Mouse (Mus musculus): Measurements from ENCODE around the gene Chp1. TPM values are rescaled to one million over a fixed set of nuclear protein-coding genes. Genes with fewer than 3 reads are reported as not detected.
A peak's percentile ranks its signal among the peaks of the same experiment; 100 is the strongest.
"Not testable (repeated sequence)": the region's sequence is repeated elsewhere in the genome, so short reads cannot be mapped to it uniquely, and the experiment has no call there.

Gene Chp1
- polyA plus RNA-seq, 1 experiment from 2014 or later = 61.9 TPM

DNA sequence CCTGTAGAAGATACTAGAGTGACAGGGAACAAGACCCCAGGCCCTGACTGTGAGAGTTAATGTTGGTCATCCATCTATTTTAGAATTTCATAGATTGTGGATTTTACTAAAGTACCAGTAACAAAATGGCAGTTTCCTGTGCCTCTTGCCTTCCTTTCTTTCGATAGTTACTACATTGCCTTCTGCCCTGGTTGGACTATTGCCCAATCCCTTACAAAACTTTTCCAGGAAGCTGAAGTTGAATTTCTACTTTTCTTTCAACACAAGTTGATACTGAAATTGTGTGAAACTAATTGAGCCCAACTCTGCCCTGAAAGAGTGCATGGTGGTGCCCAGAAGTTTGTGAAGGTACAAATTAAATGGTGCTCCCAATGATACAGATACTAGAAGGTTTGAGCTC lies 25.0 kb downstream of the Chp1 start:
- no peaks in the 10 kb centered on the region for H3K9me3 ChIP-seq
- 85% methylated on average over 1 of the region's 1 CpGs for WGBS
- H3K4me3 ChIP-seq = no peak overlapping the region
- H3K4me2 ChIP-seq = no peak overlapping the region
- no peaks in the 10 kb centered on the region for H3K27me3 ChIP-seq
- H3K4me1 ChIP-seq = no peaks in the 10 kb centered on the region
- ATAC-seq (ENCODE audit: insufficient number of reproducible peaks, low FRiP score, low TSS enrichment, low read depth) = no peak
- no peak overlapping the region for H3K9ac ChIP-seq
- peaks cover 19% of the 10 kb centered on the region for H3K36me3 ChIP-seq
- no peak overlapping the region for H3K27ac ChIP-seq

- H3K9ac ChIP-seq = no peak overlapping the region
- no peaks in the 10 kb centered on the region for H3K4me1 ChIP-seq
- WGBS = 94% methylated on average over 3 of the region's 3 CpGs
- H3K4me2 ChIP-seq = no peak overlapping the region
- no peak overlapping the region for H3K4me3 ChIP-seq
- peaks cover 22% of the 10 kb centered on the region; the same call in 1 of the 2 replicates for H3K36me3 ChIP-seq
- H3K27ac ChIP-seq = no peak overlapping the region
- ATAC-seq (ENCODE audit: insufficient number of reproducible peaks, low FRiP score, low TSS enrichment, low read depth) = no peak
- H3K27me3 ChIP-seq = no peaks in the 10 kb centered on the region
- no peaks in the 10 kb centered on the region for H3K9me3 ChIP-seq
Observed at GRCm38 (mm10) chr2:119581571-119581970, 34.1 kb downstream of the Chp1 start.

GRCm38 (mm10) chr2:119583439-119583838 lies 35.9 kb downstream of the Chp1 start:
- no peak overlapping the region for H3K27ac ChIP-seq
- H3K9me3 ChIP-seq = no peaks in the 10 kb centered on the region
- no peak for ATAC-seq (ENCODE audit: insufficient number of reproducible peaks, low FRiP score, low TSS enrichment, low read depth)
- H3K36me3 ChIP-seq = peaks cover 22% of the 10 kb centered on the region; the same call in 1 of the 2 replicates
- H3K9ac ChIP-seq = no peak overlapping the region
- WGBS = 37% methylated on average over 2 of the region's 2 CpGs
- H3K4me3 ChIP-seq = no peak overlapping the region
- no peaks in the 10 kb centered on the region for H3K4me1 ChIP-seq
- no peak overlapping the region for H3K4me2 ChIP-seq
- no peaks in the 10 kb centered on the region for H3K27me3 ChIP-seq

- 85% methylated on average over 8 of the region's 8 CpGs for WGBS
- ATAC-seq (ENCODE audit: insufficient number of reproducible peaks, low FRiP score, low TSS enrichment, low read depth) = no peak
- Histone ChIP-seq H3K4me2 (no peak overlapping the region), H3K9me3 (no peaks in the 10 kb centered on the region), H3K36me3 (peaks cover 20% of the 10 kb centered on the region; the same call in 1 of the 2 replicates), H3K4me3 (no peak overlapping the region), H3K27ac (no peak overlapping the region), H3K27me3 (no peaks in the 10 kb centered on the region), H3K4me1 (no peaks in the 10 kb centered on the region), H3K9ac (no peak overlapping the region)
Observed at GRCm38 (mm10) chr2:119584282-119584681, 36.8 kb downstream of the Chp1 start.

- no peak overlapping the region for H3K4me2 ChIP-seq
- no peak overlapping the region for H3K4me3 ChIP-seq
- no peak overlapping the region for H3K9ac ChIP-seq
- H3K27ac ChIP-seq = no peak overlapping the region
- ATAC-seq (ENCODE audit: insufficient number of reproducible peaks, low FRiP score, low TSS enrichment, low read depth) = no peak
- H3K4me1 ChIP-seq = no peaks in the 10 kb centered on the region
- peaks cover 7% of the 10 kb centered on the region; the same call in 1 of the 2 replicates for H3K36me3 ChIP-seq
- no peaks in the 10 kb centered on the region for H3K27me3 ChIP-seq
- no peaks in the 10 kb centered on the region for H3K9me3 ChIP-seq
- WGBS = 21% methylated on average over 4 of the region's 4 CpGs
Observed at GRCm38 (mm10) chr2:119587383-119587782, 39.9 kb downstream of the Chp1 start.

- H3K4me3 ChIP-seq = no peak overlapping the region
- no peak for ATAC-seq (ENCODE audit: insufficient number of reproducible peaks, low FRiP score, low TSS enrichment, low read depth)
- peaks cover 1% of the 10 kb centered on the region; the same call in 1 of the 2 replicates for H3K36me3 ChIP-seq
- H3K27me3 ChIP-seq = no peaks in the 10 kb centered on the region
- no peak overlapping the region for H3K4me2 ChIP-seq
- no peak overlapping the region for H3K9ac ChIP-seq
- no peaks in the 10 kb centered on the region for H3K9me3 ChIP-seq
- no peak overlapping the region for H3K27ac ChIP-seq
- WGBS = 86% methylated on average over 3 of the region's 3 CpGs
- H3K4me1 ChIP-seq = no peaks in the 10 kb centered on the region
Observed at GRCm38 (mm10) chr2:119591247-119591646, 43.8 kb downstream of the Chp1 start.

DNA sequence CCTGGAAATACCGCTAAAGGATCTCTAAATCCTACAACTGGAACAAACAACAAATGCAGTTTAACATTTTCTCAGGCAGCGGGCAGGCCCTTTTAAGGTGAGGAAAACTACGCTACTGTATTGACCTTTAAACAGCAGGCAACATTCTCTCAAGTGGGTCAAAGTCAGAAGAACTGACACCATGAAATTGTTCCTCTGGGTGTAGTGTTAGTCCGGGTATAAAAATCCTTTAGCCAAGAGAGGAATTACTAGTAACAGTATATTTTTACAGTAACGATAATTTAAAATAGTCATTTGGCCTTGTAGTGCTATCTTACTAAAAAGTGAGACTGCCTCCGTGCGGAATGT lies 46.2 kb downstream of the Chp1 start:
- H3K27me3 ChIP-seq = no peaks in the 10 kb centered on the region
- peaks cover 21% of the 10 kb centered on the region for H3K36me3 ChIP-seq
- H3K4me1 ChIP-seq = no peaks in the 10 kb centered on the region
- H3K4me2 ChIP-seq = peak overlapping the region; percentile 33
- peak; percentile 11; the same call in 1 of the 2 replicates for ATAC-seq (ENCODE audit: insufficient number of reproducible peaks, low FRiP score, low TSS enrichment, low read depth)
- no peak overlapping the region for H3K9ac ChIP-seq
- H3K27ac ChIP-seq = peak overlapping the region; percentile 80
- H3K4me3 ChIP-seq = peak overlapping the region; percentile 86
- no peaks in the 10 kb centered on the region for H3K9me3 ChIP-seq
- 8% methylated on average over 7 of the region's 7 CpGs for WGBS

- peaks cover 26% of the 10 kb centered on the region for H3K36me3 ChIP-seq
- H3K4me3 ChIP-seq = peak overlapping the region; percentile 86
- H3K4me2 ChIP-seq = peak overlapping the region; percentile 49
- no peaks in the 10 kb centered on the region for H3K9me3 ChIP-seq
- H3K9ac ChIP-seq = peak overlapping the region; percentile 86
- WGBS = under 1% methylated on average over 61 of the region's 61 CpGs
- peak; percentile 96 for ATAC-seq (ENCODE audit: insufficient number of reproducible peaks, low FRiP score, low TSS enrichment, low read depth)
- no peaks in the 10 kb centered on the region for H3K4me1 ChIP-seq
- no peaks in the 10 kb centered on the region for H3K27me3 ChIP-seq
- H3K27ac ChIP-seq = peak overlapping the region; percentile 90
Observed at GRCm38 (mm10) chr2:119594113-119594981, 46.9 kb downstream of the Chp1 start.

- ATAC-seq (ENCODE audit: insufficient number of reproducible peaks, low FRiP score, low TSS enrichment, low read depth) = no peak
- Histone ChIP-seq H3K27me3 (no peaks in the 10 kb centered on the region), H3K4me1 (no peaks in the 10 kb centered on the region), H3K4me3 (peak overlapping the region; percentile 86), H3K27ac (no peak overlapping the region), H3K9me3 (no peaks in the 10 kb centered on the region), H3K9ac (peak overlapping the region; percentile 86; the same call in 1 of the 2 replicates), H3K4me2 (peak overlapping the region; percentile 49), H3K36me3 (peaks cover 31% of the 10 kb centered on the region)
- 23% methylated on average over 4 of the region's 4 CpGs for WGBS
Observed at GRCm38 (mm10) chr2:119595308-119595707, 47.8 kb downstream of the Chp1 start.

DNA sequence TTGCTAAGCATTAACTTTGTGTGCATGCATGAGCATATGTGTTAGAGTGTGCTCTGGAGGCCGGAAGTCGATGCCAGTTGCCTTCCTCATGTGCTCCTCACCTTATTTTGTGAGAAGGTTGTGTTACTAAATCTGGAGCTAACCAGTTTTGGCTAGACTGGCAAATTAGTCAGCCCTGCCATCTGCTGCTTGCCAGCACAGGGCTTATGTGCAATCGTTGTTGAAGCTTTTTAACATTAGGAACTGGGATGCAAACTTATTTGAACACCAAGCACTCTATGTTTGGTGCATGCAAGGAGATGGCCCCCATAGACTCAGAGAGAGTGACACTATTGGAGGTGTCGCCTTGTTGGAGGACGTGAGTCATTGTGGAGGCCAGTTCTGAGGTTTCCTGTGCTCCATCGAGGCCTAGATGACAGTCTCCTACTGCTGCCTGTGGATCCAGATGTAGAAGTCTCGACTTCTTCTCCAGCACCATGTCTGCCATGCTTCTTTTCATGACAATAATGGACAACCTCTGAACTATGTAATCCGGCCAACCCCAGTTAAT lies 49.4 kb downstream of the Chp1 start:
- no peak overlapping the region for H3K4me2 ChIP-seq
- 0 out of 2 replicates have a peak, but pooled peaks cover 2% of the 10 kb centered on the region for H3K4me1 ChIP-seq
- no peak overlapping the region for H3K27ac ChIP-seq
- 87% methylated on average over 8 of the region's 8 CpGs for WGBS
- ATAC-seq (ENCODE audit: insufficient number of reproducible peaks, low FRiP score, low TSS enrichment, low read depth) = no peak
- no peak overlapping the region for H3K9ac ChIP-seq
- H3K4me3 ChIP-seq = no peak overlapping the region
- H3K36me3 ChIP-seq = peaks cover 38% of the 10 kb centered on the region
- no peaks in the 10 kb centered on the region for H3K27me3 ChIP-seq
- H3K9me3 ChIP-seq = no peaks in the 10 kb centered on the region

- H3K27me3 ChIP-seq = no peaks in the 10 kb centered on the region
- H3K4me2 ChIP-seq = no peak overlapping the region
- no peak for ATAC-seq (ENCODE audit: insufficient number of reproducible peaks, low FRiP score, low TSS enrichment, low read depth)
- peaks cover 57% of the 10 kb centered on the region for H3K36me3 ChIP-seq
- no peak overlapping the region for H3K9ac ChIP-seq
- 0 out of 2 replicates have a peak, but pooled peaks cover 2% of the 10 kb centered on the region for H3K4me1 ChIP-seq
- WGBS = 74% methylated on average over 4 of the region's 4 CpGs
- no peak overlapping the region for H3K27ac ChIP-seq
- H3K4me3 ChIP-seq = no peak overlapping the region
- no peaks in the 10 kb centered on the region for H3K9me3 ChIP-seq
Observed at GRCm38 (mm10) chr2:119601027-119601426, 53.5 kb downstream of the Chp1 start.

DNA sequence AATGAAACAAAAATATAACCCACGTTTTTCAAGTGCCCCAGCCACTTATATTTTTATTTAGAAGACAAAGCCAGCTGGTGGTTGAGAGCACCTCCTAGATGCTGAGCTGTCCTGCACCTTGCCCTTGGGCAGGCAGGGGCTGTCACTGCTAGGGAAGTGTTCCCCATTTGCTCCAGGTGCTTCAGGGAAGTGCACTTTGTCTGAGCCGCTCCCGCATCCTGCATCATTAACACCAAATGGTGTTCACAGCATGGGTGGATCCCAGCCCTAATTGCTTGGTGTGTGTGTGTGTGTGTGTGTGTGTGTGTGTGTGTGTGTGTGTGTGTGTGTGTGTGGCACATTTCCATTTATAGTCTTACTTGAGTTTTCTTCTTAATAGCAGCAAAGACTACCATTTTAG lies 54.1 kb downstream of the Chp1 start:
- 41% methylated on average over 3 of the region's 3 CpGs for WGBS
- peaks cover 55% of the 10 kb centered on the region for H3K36me3 ChIP-seq
- not testable (repeated sequence) for H3K27me3 ChIP-seq; H3K9ac ChIP-seq; ATAC-seq (ENCODE audit: insufficient number of reproducible peaks, low FRiP score, low TSS enrichment, low read depth); H3K9me3 ChIP-seq; H3K4me2 ChIP-seq; H3K27ac ChIP-seq; H3K4me1 ChIP-seq; H3K4me3 ChIP-seq

Data from limb, embryonic 15.5 days (tissue).